Mouse (Mus musculus) liver, embryonic 14.5 days (tissue): ENCODE results near the gene Gm28230.

Experiments used
- CTCF ChIP-seq: IDR thresholded peaks from 2 replicates; pipeline ENCODE4 v1.5.1; 2016; ENCODE audit warnings: antibody characterized with exemption, low read depth, control low read depth
- EP300 ChIP-seq: IDR thresholded peaks from 2 replicates; pipeline ENCODE4 v1.6.1; 2016; ENCODE audit warnings: antibody characterized with exemption, low read depth

GRCm38 (mm10) chr2:74777536-74778275 lies 51.2 kb downstream of the Gm28230 start:
- TF ChIP-seq CTCF (no peak), EP300 (no peak)
